Comparison of ENCODE assay signal across 10 mouse cellular contexts in the genomic region with DNA sequence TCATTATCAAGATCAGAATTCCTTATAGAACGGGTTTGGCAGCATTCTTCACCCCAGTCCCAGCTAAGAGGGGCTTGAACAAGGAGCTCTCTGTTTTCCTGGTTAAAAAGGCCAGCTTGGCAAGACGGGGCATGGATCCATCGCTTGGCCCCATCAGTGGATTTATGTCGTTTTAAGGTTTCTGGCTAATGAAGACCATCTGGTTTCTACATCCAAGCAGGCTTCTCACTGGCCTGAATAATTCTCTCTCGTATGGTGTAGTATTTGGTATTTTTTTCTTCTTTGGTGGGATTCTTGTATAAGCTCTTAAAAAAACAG. TPM values are rescaled to one million over a fixed set of nuclear protein-coding genes. Genes with fewer than 3 reads are reported as not detected.
DNase-seq lines count a peak whose midpoint lies in the region; ATAC-seq lines count a peak whose summit lies in the region.
"Had no signal": no experiment of that assay in that cellular context is flagged by ENCODE, and none has a peak within 500 bp of the region (broad histone marks: within the 10 kb centered on the region; RNA-seq: fewer than 3 reads in every experiment).

No protein-coding gene starts in this region.

- no peak overlapping the region for H3K4me2 ChIP-seq in heart, embryonic 16.5 days (ENCODE audit: low read depth, low read length)
- no peak overlapping the region for H3K4me2 ChIP-seq in hindbrain, embryonic 15.5 days
- H3K4me2 ChIP-seq: liver, embryonic 15.5 days had no signal

- peak overlapping the region; percentile 20; the same call in 1 of the 2 replicates for H3K27ac ChIP-seq in heart, embryonic 16.5 days (ENCODE audit: low read length)
- peak overlapping the region; percentile 66 for H3K27ac ChIP-seq in hindbrain, embryonic 15.5 days (replicated peaks)
- H3K27ac ChIP-seq: liver, embryonic 15.5 days had no signal

- peaks cover 3% of the 10 kb centered on the region; the same call in 1 of the 2 replicates for H3K36me3 ChIP-seq in heart, embryonic 16.5 days (ENCODE audit: control insufficient read depth, insufficient read depth)
- H3K36me3 ChIP-seq in hindbrain, embryonic 15.5 days = no peaks in the 10 kb centered on the region
- H3K36me3 ChIP-seq: liver, embryonic 15.5 days had no signal

- H3K27me3 ChIP-seq in heart, embryonic 16.5 days (ENCODE audit: control insufficient read depth, insufficient read depth, low read length) = no peaks in the 10 kb centered on the region
- no peaks in the 10 kb centered on the region for H3K27me3 ChIP-seq in hindbrain, embryonic 15.5 days
- H3K27me3 ChIP-seq: CH12.LX; liver, embryonic 15.5 days had no signal

- peaks cover 4% of the 10 kb centered on the region; the same call in 1 of the 2 replicates for H3K9me3 ChIP-seq in heart, embryonic 16.5 days (replicated peaks; ENCODE audit: control insufficient read depth, low read length)
- no peaks in the 10 kb centered on the region for H3K9me3 ChIP-seq in hindbrain, embryonic 15.5 days
- H3K9me3 ChIP-seq: liver, embryonic 15.5 days had no signal

- H3K9ac ChIP-seq in heart, embryonic 16.5 days (ENCODE audit: low read length) = no peak overlapping the region
- no peak overlapping the region for H3K9ac ChIP-seq in hindbrain, embryonic 15.5 days
- H3K9ac ChIP-seq: liver, embryonic 15.5 days had no signal

- ATAC-seq in heart, embryonic 16.5 days (replicated peaks; ENCODE audit: extremely low read depth, insufficient read depth, low FRiP score) = no peak; the same call in 1 of the 2 replicates
- ATAC-seq in hindbrain, embryonic 15.5 days (ENCODE audit: low FRiP score, low read depth) = peak; percentile 57; the same call in 1 of the 2 replicates

- DNase-seq in heart, adult 18-20 months = no peak
- peak; percentile 48 for DNase-seq in 3T3-L1 (ENCODE audit: low read depth, low spot score)
- DNase-seq in embryo, embryonic 10 days (ENCODE audit: low spot score) = peak; percentile 74
- DNase-seq in right cerebral cortex, postnatal 25 days = no peak
- no peak for DNase-seq in thymus, postnatal 36 days
- DNase-seq in ovary, postnatal 10 days (ENCODE audit: low spot score) = no peak

- H3K4me1 ChIP-seq in heart, embryonic 16.5 days (ENCODE audit: control insufficient read depth, insufficient read depth, low read length) = peaks cover 31% of the 10 kb centered on the region
- peaks cover 31% of the 10 kb centered on the region for H3K4me1 ChIP-seq in hindbrain, embryonic 15.5 days (replicated peaks)

- 39% methylated on average over 5 of the region's 5 CpGs for WGBS in heart, embryonic 16.5 days
- 40% methylated on average over 5 of the region's 5 CpGs for WGBS in hindbrain, embryonic 15.5 days

- H3K4me3 ChIP-seq in heart, embryonic 16.5 days (ENCODE audit: low read length) = no peak overlapping the region
- H3K4me3 ChIP-seq in hindbrain, embryonic 15.5 days = no peak overlapping the region
- H3K4me3 ChIP-seq: liver, embryonic 15.5 days had no signal

RNA-seq across cellular contexts. Expression of a gene that starts 45.3 kb away (rescaled TPM):
- polyA plus RNA-seq in heart, embryonic 16.5 days (2015; fragmentation: Nextera tagmentation; extraction: Ambion mirVana) = 175 and 187 TPM in 2 replicates
- 100 to 1,000 TPM; 132 to 140 TPM for total RNA-seq in heart, adult 18-20 months (2021)
- polyA plus RNA-seq in hindbrain, embryonic 15.5 days (2015; fragmentation: Nextera tagmentation; extraction: Ambion mirVana) = 452 and 455 TPM in 2 replicates

Comparison
In these comparisons a context has a peak if more than half of its experiments do, and no peak if none do; other contexts are left out.
1. DNase-seq: peak in 3T3-L1 (single experiment) and embryo, embryonic 10 days (single experiment); none in heart, adult 18-20 months (0 of 2), right cerebral cortex, postnatal 25 days (single experiment), thymus, postnatal 36 days (0 of 2) and ovary, postnatal 10 days (single experiment).